Mouse (Mus musculus) hematopoietic stem cell, adult 5-6 weeks (primary cell): ENCODE results near the gene Insyn1. TPM values are rescaled to one million over a fixed set of nuclear protein-coding genes. Genes with fewer than 3 reads are reported as not detected.

ENCODE experiments used
- ATAC-seq, 2 experiments: fragments of 125-278 bp in 1 of 2; replicated peaks in 1 of 2; 2 replicates each; pipeline ENCODE4 v1.8.0; 2016 to 2017; ENCODE audit warnings: inconsistent platforms in 2 of 2, mild to moderate bottlenecking in 2 of 2, moderate number of reproducible peaks in 2 of 2, low read depth in 1 of 2, moderate TSS enrichment in 1 of 2; ENCODE audit not compliant: low FRiP score in 2 of 2, poor library complexity in 2 of 2, severe bottlenecking in 2 of 2, insufficient read depth in 1 of 2, low TSS enrichment in 1 of 2
- total RNA-seq: library from RNA; stranded (forward); fragments of 172-1452, 232-1000 nt; gene quantifications from 2 replicates; pipeline ENCODE4 v1.2.3, GENCODE M21; 2017

The Insyn1 gene
- total RNA-seq, 1 experiment from 2014 or later = not detected

GRCm38 (mm10) chr9:58467345-58468025 lies 20.9 kb upstream of the Insyn1 start:
- no peak for ATAC-seq

GRCm38 (mm10) chr9:58470466-58470865 lies 17.9 kb upstream of the Insyn1 start:
- no peak for ATAC-seq

GRCm38 (mm10) chr9:58473211-58473815 lies 15.1 kb upstream of the Insyn1 start:
- no peak for ATAC-seq

GRCm38 (mm10) chr9:58487076-58487475 lies 1.3 kb upstream of the Insyn1 start:
- no peak for ATAC-seq

GRCm38 (mm10) chr9:58489133-58489864 lies 896 bp downstream of the Insyn1 start:
- ATAC-seq = no peak

- ATAC-seq = no peak
These were observed 1.4 kb downstream of the Insyn1 start for GRCm38 (mm10) chr9:58489865-58490165.

- no peak for ATAC-seq
These were observed 2.0 kb downstream of the Insyn1 start for GRCm38 (mm10) chr9:58490391-58490790.

- no peak for ATAC-seq
These were observed 6.6 kb downstream of the Insyn1 start for GRCm38 (mm10) chr9:58495035-58495434.

- peak; percentile 43 to 54; a peak in 3 of 4 replicates for ATAC-seq
These were observed 8.2 kb downstream of the Insyn1 start for GRCm38 (mm10) chr9:58496470-58497182.

- ATAC-seq = no peak
These were observed 9.5 kb downstream of the Insyn1 start for GRCm38 (mm10) chr9:58497942-58498341.

- ATAC-seq = no peak
These were observed 12.5 kb downstream of the Insyn1 start for GRCm38 (mm10) chr9:58500946-58501345.

- no peak for ATAC-seq
These were observed 19.0 kb downstream of the Insyn1 start for GRCm38 (mm10) chr9:58507216-58508005.

- ATAC-seq = no peak
These were observed 22.0 kb downstream of the Insyn1 start for GRCm38 (mm10) chr9:58510452-58510851.

- ATAC-seq = no peak
These were observed 25.3 kb downstream of the Insyn1 start for GRCm38 (mm10) chr9:58513749-58514148.

- ATAC-seq = no peak
These were observed 28.1 kb downstream of the Insyn1 start for GRCm38 (mm10) chr9:58516480-58516879.

- ATAC-seq = peak; percentile 85 to 90
These were observed 29.7 kb downstream of the Insyn1 start for GRCm38 (mm10) chr9:58517866-58518750.
